Mouse (Mus musculus): ENCODE measurements around the gene Doc2g.

Gene Doc2g

DNA sequence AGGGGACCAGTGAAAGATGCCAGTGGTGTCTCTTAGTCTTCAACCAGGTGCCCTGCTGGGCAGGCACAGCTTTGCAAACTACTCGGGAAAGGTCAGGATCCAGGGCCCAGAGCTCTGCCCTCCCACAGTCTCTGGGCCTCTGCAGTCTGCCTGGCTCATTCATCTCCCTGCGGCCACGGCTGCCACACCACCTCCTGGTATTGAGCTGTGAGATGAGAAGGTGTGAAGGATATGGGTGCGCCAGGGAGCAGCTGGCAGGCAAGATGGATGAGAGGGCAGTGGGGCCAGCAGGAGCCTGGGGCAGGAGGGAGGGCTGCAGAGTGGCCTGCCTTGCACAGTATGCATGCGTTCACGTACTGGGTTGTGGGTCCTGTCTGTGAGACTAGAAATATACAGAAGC lies 12.3 kb upstream of the Doc2g start:
- DNase-seq (ENCODE audit: extremely low spot score, low spot score): peak; percentile 26

DNA sequence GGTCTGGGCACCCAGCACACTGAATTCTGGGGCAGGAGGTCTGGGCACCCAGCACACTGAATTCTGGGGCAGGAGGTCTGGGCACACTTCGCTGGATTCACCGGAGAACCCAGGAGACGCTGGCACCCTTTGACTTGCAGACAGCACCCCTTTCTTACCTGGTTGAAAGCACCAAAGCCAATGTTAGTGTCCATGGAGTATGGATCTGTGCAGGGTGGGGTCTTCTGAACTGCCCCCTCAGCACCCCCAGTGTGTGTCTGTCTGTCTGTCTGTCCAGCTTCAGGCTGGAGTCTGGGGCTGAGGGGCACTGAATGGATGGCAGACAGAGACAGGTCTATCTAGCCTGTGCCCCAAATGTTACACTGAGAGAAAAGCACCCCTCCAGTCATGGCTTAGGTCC lies 11.6 kb upstream of the Doc2g start:
- no peak for DNase-seq (ENCODE audit: extremely low spot score, low spot score)

DNA sequence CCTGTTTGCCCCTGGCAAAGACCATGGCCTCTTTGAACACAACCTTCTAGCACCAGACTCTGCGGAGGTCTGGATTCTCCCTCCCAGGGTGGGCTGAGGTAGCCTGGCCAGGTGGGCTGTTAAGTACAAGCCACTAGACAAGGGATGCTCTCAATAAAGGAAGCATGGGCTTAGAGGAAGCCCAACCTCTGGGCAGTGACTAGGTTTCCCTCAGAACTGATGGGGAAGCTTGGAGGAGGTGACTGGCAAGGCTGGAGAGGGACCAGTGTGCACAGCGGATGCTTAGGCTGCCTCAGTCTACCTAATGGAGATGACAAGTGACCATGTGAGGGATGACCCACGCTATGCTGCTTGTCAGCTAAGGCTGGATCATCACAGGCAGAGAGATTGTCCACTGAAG lies 11.1 kb upstream of the Doc2g start:
- DNase-seq (ENCODE audit: extremely low spot score, low spot score): no peak

DNA sequence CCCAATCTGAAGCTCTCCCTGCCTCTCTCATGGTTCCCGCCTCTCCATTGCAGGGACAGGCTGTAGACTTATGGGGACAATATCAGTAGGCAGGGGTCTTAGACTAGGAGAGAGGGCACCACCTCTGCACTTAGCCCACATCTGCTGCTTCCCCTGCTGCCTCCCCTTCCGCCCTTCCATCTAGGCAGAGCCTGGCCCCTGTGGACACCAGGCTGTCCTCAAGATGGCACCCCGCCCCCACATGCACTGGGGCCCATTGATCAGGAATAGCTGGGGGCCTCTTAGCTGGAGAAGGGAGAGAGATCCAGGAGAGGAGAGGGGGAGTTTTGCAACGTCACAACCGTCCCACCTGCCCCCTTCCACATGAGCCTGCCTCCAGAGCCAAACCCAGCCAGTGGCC lies 10.7 kb upstream of the Doc2g start, which contains the start of gene Tbx10:
Tbx10 (plus strand) TSS at position 337 of the 400 bp plus-strand sequence.
- no peak for DNase-seq (ENCODE audit: extremely low spot score, low spot score)

DNA sequence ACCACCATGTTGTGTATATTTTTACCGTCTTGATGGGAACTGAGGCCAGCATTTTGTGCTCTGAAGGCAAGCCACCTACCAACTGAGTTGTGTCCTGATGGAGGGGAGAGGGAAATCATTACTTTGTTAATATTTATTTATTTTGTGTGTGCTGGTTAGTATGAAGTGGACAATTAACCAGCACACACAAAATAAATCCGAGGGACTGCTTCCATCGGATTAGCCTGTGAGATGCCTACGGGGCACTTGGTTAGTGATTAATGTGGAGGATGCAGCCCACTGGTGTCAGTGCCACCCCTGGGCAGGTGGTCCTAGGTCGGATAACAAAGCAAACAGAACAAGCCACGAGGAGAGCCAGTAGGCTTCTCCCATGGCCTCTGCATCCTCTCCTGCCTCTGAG lies 8.2 kb upstream of the Doc2g start:
- DNase-seq (ENCODE audit: extremely low spot score, low spot score): no peak

DNA sequence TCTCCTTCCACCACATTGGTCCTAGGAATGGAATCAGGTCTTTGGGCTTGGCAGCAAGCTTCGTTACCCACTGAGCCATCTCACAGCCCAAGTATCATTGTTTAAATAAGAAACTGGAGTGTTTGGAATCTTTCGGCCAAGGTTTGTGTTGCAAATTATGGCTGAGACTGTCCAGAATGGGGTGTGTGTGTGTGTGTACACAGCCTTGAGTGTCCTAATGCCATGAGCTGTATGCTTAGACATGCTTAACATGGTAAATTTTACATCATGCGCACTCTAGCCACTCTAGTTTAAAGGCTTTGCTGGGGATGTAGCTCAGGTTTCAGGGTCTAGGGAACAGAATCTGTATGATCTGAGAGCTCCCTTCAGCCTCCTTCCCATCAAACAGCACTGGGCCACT lies 7.6 kb upstream of the Doc2g start:
- no peak for DNase-seq (ENCODE audit: extremely low spot score, low spot score)

DNA sequence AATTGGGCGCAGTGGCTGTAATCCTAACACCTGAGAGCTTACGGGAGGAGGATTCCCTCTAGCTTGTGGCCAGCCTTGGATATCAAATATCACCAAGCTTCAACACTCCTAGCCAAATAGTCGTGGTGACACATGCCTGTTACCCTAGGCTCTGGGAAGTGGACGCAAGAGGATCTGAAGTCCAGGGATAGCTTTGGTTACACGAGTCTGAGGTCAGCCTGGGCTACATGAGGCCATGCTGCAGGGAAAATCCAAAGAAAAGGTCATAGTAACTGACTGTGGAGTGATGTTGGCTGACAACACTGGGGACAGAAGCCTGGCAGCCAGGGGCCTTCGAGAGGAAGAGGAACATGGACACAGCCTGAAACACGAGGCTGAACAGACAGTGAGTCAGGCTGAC lies 7.0 kb upstream of the Doc2g start:
- DNase-seq (ENCODE audit: extremely low spot score, low spot score): no peak

DNA sequence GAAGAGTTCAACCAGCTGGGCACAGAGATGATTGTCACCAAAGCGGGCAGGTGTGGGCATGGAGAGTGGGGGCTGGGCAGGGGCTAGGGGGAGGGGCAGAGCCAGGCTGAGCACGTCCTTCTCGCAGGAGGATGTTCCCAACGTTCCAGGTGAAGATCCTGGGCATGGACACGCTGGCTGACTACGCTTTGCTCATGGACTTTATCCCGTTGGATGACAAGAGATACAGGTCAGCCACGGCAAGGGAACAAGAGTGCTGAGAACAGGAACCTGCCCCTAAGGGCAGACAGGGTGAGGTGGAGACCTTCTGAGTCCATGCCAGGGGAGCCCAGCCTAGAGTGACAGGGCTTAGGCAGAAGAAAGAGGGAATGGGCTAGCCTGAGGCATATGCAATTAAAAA lies 6.4 kb upstream of the Doc2g start:
- DNase-seq (ENCODE audit: extremely low spot score, low spot score): no peak

DNA sequence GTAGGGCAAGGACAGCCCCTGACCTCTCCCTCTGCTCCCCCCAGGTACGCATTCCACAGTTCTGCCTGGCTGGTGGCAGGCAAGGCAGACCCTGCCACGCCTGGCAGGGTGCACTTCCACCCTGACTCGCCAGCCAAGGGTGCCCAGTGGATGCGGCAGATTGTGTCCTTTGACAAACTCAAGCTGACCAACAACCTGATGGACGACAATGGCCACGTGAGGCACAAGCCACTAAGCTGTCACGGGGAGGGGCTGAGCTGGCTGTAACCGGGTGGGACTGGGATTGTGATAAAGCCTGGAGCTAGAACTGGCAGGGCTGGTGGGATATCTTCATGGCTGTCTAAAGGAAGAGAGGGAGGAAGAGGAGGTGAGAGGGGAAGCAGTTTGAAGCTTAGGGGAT lies 5.9 kb upstream of the Doc2g start:
- DNase-seq (ENCODE audit: extremely low spot score, low spot score): no peak

DNA sequence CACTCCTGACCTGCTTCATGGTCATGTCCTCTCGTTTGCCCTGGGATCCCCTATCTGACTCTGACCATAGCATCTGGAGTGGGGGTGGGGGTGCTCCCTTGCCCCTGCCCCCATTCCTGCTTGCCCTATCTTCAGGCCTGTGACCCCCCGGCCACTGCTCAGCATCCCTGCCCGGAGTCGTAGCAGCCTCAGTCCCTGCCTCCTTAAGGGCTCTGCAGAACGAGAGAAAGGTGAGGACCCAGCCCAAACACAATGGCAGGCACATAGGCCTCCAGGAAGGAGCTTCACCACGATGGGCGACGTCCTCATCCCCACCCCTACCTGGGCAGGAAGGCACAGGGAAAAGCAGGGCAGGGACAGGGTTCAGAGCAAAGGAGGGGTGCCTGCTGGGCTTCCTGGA lies 4.8 kb upstream of the Doc2g start:
- DNase-seq (ENCODE audit: extremely low spot score, low spot score): no peak

DNA sequence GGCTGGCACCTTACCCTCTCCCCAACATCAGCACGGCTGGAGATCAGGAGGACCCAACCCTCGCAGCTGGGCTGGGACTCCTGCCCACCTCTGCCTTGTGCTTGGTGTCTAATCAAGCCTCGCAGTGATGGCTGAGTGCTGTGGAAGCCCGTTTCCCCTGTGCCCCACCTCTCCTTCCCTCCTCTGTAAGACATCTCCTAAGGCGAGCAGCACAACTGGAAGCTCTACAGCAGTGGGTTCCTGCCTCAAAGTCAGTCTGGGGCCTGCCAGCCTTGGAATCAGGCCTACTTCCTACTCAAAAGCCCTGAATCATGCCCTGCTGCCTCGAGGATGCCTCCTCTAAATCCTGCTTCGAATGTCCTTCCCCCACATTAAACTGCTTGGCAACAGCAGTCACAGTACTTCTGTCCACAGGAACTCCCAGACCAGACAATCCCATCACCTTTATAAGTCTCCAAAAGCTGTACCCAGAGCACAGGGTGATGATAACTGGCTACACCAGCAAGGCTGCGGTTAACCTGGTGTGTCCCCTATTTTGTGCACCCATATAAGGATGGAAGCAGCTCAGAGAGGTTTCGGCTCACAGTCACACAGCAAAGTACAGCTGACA lies 3.9 kb upstream of the Doc2g start:
- DNase-seq (ENCODE audit: extremely low spot score, low spot score): no peak

DNA sequence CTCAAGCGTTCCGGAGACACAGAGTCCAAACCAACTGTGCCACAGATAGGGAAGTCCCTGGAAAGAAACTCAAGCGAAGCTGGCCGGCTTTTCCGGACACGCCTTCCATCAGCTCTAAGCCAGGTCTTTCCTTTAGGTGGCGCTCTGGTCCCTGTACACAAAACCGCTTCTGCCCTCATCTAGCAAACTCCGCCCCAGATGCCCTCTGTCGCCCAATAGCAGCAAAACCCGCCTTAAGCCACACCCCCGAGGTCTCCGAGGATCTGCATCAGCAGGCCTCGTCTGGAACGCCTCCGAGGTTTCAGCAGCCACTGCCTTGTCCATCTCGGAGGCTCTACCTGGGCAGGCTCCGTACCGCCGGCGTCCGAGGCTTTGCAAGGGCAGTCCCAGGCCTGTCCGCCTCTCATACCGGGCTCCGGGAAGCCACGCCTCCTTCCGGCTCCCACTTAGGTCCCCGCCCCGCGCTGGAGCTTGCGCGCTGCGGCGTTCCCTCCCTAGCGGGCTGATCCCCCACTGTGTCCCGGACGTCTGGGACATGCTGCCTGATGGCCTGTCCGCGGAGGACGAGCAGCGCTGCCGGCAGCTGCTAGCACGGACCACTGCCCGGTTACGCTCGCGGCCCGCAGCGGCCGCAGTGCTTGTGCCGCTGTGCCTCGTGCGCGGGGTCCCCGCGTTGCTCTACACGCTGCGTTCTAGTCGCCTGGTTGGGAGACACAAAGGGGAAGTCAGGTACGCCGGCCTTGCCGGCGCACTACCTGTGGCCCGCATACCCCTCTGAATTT lies 2.8 kb upstream of the Doc2g start, which contains the start of the genes Nudt8 and Gm49405:
Nudt8 (plus strand) TSS at position 462 of the 782 bp plus-strand sequence.
Gm49405 (plus strand) TSS at position 508 of the 782 bp plus-strand sequence.
- DNase-seq (ENCODE audit: extremely low spot score, low spot score): peak; percentile 95

DNA sequence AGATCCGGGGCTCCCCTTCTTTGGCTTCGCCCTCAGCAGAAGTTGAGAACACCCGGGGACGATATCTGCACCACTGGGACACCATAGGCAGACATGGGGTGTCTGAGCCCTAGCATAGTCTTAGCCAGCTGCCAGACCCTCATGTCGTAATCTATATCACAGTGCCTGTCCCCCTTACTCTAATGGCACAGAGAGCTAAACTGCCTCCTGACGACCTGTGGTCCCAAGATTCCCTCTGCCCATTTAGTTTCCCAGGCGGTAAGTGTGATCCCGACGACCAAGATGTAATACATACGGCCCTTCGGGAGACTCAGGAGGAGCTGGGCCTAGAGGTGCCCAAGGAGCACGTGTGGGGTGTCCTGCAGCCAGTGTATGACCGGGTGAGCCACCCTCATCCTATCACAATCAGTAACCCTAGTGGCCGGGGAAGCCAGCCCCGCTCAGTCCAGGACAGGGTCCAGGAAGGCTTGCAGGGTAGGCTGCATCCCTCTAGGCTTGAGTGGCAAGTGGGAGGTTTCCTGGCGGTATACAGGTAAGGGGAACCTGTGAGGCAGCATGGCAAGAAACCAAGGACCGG lies 2.1 kb upstream of the Doc2g start:
- DNase-seq (ENCODE audit: extremely low spot score, low spot score): no peak

DNA sequence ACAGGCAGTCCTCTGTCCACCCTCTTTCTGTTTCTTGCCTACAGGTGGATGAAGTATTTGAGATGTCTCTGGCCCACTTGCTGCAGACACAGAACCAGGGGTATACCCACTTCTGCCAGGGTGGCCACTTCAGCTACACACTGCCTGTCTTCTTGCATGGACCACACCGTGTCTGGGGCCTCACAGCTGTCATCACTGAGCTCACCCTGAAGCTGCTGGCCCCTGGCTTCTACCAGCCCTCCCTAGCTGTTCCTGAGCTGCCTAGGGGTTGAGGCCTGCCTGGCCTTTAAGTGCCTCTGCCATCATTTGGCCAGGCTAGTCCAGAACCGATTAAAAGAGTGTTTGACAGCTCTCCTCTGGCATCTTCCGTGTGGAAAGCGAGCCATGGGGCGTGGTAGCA lies 1.4 kb upstream of the Doc2g start:
- DNase-seq (ENCODE audit: extremely low spot score, low spot score): peak; percentile 16

DNA sequence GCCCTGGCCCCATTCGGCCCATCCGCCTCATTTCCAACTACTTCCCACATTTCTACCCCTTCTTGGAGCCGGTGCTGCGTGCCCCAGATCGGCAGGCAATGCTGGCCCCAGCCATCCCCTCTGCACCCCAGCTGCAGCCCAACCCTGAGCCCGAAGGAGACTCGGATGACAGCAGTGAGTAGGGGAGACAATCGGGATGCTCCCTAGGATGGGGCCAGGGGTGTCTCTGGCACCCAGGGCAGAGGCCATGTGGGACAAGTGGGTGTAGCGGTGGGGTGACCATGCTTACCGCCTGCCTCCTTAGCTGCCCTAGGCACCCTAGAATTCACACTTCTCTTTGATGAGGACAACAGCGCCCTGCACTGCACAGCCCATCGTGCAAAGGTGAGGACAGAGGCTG lies 528 bp downstream of the Doc2g start:
- DNase-seq (ENCODE audit: extremely low spot score, low spot score): no peak

DNA sequence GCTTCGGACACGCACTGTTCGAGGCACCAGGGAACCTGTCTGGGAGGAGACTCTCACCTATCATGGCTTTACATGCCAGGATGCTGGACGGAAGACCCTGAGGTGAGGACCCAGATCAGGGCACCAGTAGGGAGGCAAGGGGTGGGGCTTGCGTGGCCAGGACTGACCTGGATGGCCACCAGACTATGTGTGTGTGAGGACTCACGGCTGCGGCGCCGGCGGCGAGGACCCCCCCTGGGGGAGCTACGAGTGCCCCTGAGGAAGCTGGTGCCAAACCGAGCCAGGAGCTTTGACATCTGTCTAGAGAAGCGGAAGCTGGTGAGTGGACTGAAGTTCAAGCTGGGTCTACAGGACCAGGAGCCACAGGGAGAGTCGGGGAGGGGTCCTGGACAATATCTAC lies 1.2 kb downstream of the Doc2g start:
- no peak for DNase-seq (ENCODE audit: extremely low spot score, low spot score)

DNA sequence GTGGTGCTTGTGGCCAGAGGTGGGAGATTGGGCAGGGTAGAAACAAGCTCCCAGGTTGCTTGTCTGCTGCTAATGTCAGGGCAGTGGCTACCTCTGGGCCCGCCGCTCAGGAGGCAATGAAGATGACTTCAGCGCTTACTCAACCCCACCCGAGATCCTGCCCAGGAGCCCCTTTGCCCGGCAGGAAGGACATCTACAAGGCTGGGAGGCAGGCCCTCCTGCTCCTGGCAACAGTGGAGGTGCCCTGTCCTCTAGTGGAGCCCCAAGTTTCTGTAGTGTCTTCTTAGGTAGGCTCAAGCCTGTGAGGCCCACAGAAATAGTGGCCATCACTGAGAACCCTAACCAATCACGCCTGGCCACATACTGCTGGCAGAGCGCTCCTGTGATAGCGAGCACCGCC lies 2.0 kb downstream of the Doc2g start:
- no peak for DNase-seq (ENCODE audit: extremely low spot score, low spot score)

DNA sequence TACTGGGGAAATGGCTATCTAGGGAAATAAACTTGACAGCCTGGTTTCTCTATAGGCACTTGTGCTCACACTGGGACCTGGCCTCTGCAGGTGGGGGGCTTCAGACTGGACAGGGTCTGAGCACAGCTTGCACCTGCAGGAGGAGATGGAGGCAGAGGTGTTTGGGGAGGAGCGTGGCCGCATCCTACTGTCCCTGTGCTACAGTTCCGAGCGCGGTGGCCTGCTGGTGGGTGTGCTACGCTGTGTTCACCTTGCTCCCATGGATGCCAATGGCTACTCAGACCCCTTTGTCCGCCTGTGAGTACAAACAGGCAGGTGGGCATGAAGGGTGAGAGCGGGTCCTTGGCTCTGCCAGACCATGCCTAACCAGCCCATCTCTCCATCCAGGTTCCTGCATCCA lies 2.9 kb downstream of the Doc2g start:
- no peak for DNase-seq (ENCODE audit: extremely low spot score, low spot score)

DNA sequence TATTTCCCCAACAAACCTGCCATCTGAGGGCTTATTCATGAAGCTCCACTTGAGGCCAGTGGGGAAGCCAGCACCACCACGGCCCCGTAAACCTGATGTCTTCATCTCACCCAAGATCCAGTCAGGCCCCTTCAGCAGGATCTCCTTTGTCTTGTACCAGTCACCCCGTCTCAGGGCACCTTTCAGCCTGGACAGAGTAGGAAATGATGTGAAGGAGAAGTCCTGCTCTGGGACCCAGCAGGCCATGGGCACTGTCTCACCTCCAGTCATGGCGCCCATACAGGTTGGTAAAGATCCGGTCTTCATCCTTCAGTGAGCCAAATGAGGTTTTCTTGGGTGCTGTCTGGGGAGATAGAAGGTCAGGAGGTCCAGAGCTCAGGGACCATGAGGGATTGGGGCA lies 8.0 kb downstream of the Doc2g start:
- no peak for DNase-seq (ENCODE audit: extremely low spot score, low spot score)

DNA sequence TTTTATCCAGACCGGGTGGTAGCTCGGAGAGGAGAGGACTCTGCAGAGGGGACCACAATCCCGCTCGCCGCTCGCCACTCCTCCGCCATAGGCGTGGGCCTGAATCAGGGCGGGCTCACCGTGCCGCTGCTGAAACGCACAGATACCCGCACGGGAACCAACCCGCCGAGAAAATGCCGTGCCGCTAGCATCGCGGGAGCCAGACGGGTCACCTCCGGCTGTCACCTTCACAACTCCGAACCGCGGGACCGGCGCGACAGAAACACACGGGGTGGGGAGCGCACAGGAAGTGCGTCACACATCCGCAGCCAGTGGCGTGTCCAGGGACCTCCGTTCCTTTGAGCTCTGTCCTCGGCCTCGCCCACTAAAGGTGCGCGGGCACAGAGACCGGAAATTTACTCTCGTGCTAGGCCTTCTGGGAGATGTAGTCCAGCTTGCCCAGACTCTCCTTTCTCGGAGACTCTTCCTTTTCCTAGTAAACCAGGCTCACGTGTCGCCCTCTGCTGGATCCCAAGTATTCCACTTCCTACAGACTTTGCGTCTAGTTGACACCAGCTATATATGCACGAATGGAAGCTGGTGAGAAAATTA lies 9.4 kb downstream of the Doc2g start, which contains the start of gene Ndufv1:
Ndufv1 (minus strand) TSS at position 375 of the 591 bp plus-strand sequence.
- DNase-seq (ENCODE audit: extremely low spot score, low spot score): peak; percentile 97

DNA sequence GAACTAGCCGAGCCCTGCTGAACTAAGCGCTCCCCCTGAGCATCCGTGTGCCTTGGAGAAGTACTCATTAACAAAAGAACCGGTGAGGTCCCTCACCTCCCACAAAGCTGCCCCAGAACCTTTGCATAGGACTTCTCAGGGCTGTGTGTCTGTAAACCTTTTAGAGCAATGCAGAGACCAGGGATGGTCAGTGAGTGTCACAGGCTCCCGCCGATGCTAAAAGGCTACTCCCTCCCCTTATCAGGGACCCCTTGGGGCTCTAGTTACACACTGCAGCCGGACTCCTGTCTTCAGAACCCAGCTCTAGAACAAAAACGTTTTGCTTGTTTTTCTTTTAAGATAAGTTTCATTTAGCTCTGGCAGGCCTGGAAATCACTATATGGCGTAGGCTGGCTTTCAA lies 10.0 kb downstream of the Doc2g start:
- no peak for DNase-seq (ENCODE audit: extremely low spot score, low spot score)

DNA sequence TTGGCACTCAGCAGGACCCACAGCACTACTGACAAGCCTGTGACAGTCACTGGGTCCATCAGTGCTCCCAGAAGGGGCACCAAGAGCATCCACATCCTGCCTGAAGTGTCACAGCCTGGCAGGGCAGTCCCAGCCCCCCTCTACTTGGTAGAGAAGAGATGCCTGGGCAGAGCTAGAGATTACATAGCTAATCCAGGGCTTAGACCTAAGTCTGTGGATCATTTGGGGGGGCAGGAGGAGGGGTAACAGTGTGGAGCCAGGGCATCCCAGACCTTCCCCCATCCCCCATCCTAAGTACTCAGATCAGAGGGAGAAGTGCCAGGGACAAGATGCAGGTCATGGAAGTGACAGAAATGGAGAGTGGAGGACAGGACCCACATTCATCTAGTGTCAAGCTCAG lies 11.7 kb downstream of the Doc2g start:
- no peak for DNase-seq (ENCODE audit: extremely low spot score, low spot score)

Measured in neural tube, embryonic 10.5 days (tissue).